Mouse (Mus musculus) MEL (cell line): ENCODE data around the gene Ddit4. TPM values are rescaled to one million over a fixed set of nuclear protein-coding genes. Genes with fewer than 3 reads are reported as not detected.

Source experiments
- DNase-seq: peaks from one replicate; pipeline ENCODE4 v3.0.0; 2011; ENCODE audit warnings: low read depth, low spot score
- H3K27ac ChIP-seq: 2 replicates; pipeline ENCODE4 v1.5.1; 2012; ENCODE audit warnings: low read depth, mild to moderate bottlenecking, control low read depth, low read length, moderate library complexity; ENCODE audit not compliant: control insufficient read depth
- H3K27me3 ChIP-seq, 2 experiments: fragments of 150-350 bp in 1 of 2; sonication (generic) in 1 of 2; 2 replicates each; pipeline ENCODE4 v1.6.1; 2012; ENCODE audit warnings: low read length in 2 of 2, mild to moderate bottlenecking in 2 of 2, improper control_type of control experiment in 1 of 2, moderate library complexity in 1 of 2; ENCODE audit not compliant: insufficient read depth in 2 of 2, control insufficient read depth in 1 of 2
- H3K36me3 ChIP-seq, 2 experiments: 2 replicates each; pipeline ENCODE4 v1.6.1; 2012 to 2014; ENCODE audit warnings: low read length in 2 of 2, improper control_type of control experiment in 1 of 2, inconsistent platforms in 1 of 2, mild to moderate bottlenecking in 1 of 2; ENCODE audit not compliant: insufficient read depth in 2 of 2, control insufficient read depth in 1 of 2
- H3K4me1 ChIP-seq, 2 experiments: fragments of 150-350 bp in 1 of 2; sonication (generic) in 1 of 2; 2 replicates each; pipeline ENCODE4 v1.6.1; 2012; ENCODE audit warnings: low read length in 2 of 2, improper control_type of control experiment in 1 of 2, mild to moderate bottlenecking in 1 of 2; ENCODE audit not compliant: insufficient read depth in 2 of 2, control insufficient read depth in 1 of 2
- H3K4me3 ChIP-seq, 2 experiments: fragments of 150-350 bp in 1 of 2; sonication (generic) in 1 of 2; 2 replicates each; pipeline ENCODE4 v1.5.1; 2012; ENCODE audit warnings: low read depth in 2 of 2, low read length in 2 of 2, mild to moderate bottlenecking in 2 of 2, moderate library complexity in 2 of 2, control low read depth in 1 of 2, improper control_type of control experiment in 1 of 2; ENCODE audit not compliant: control insufficient read depth in 1 of 2, insufficient read depth in 1 of 2
- H3K79me2 ChIP-seq: 2 replicates; pipeline ENCODE4 v1.6.1; 2012; ENCODE audit warnings: mild to moderate bottlenecking, low read length, moderate library complexity; ENCODE audit not compliant: control insufficient read depth, poor library complexity, insufficient read depth
- H3K9ac ChIP-seq: 2 replicates; pipeline ENCODE4 v1.6.1; 2012; ENCODE audit warnings: low read depth, mild to moderate bottlenecking, control low read depth, low read length, moderate library complexity; ENCODE audit not compliant: control insufficient read depth, poor library complexity, severe bottlenecking
- H3K9me3 ChIP-seq: fragments of 150-350 bp; sonication (generic); replicated peaks from 2 replicates; pipeline ENCODE4 v1.6.1; 2012; ENCODE audit warnings: mild to moderate bottlenecking, low read length, improper control_type of control experiment, moderate library complexity; ENCODE audit not compliant: insufficient read depth
- CHD2 ChIP-seq: IDR thresholded peaks from 2 replicates; pipeline ENCODE4 v1.6.1; 2011; ENCODE audit warnings: low read length, improper control_type of control experiment
- CTCF ChIP-seq, 3 experiments: IDR thresholded peaks in 2 of 3; conservative IDR thresholded peaks in 1 of 3; 2 replicates each; pipeline ENCODE4 v1.5.1; 2011 to 2012; ENCODE audit warnings: low read length in 3 of 3, low read depth in 2 of 3, mild to moderate bottlenecking in 2 of 3, improper control_type of control experiment in 1 of 3, inconsistent platforms in 1 of 3, mixed read lengths in 1 of 3, moderate library complexity in 1 of 3; ENCODE audit not compliant: control insufficient read depth in 1 of 3, insufficient read depth in 1 of 3, poor library complexity in 1 of 3, severe bottlenecking in 1 of 3
- ELF1 ChIP-seq: IDR thresholded peaks from 2 replicates; pipeline ENCODE4 v1.6.1; 2014; ENCODE audit warnings: low read depth, mild to moderate bottlenecking, inconsistent platforms, low read length, improper control_type of control experiment, moderate library complexity
- EP300 ChIP-seq, 2 experiments: IDR thresholded peaks; 2 replicates each; pipeline ENCODE4 v1.6.1; 2011; ENCODE audit warnings: improper control_type of control experiment in 2 of 2, low read length in 2 of 2, low read depth in 1 of 2, mild to moderate bottlenecking in 1 of 2
- ETS1 ChIP-seq: IDR thresholded peaks from 2 replicates; pipeline ENCODE4 v1.6.1; 2012; ENCODE audit warnings: low read depth, mild to moderate bottlenecking, inconsistent platforms, low read length, improper control_type of control experiment, moderate library complexity
- GABPA ChIP-seq: IDR thresholded peaks from 2 replicates; pipeline ENCODE4 v1.6.1; 2012; ENCODE audit warnings: low read depth, mild to moderate bottlenecking, inconsistent platforms, low read length, improper control_type of control experiment, moderate library complexity
- GATA1 ChIP-seq: IDR thresholded peaks from 2 replicates; pipeline ENCODE4 v1.6.1; 2011; ENCODE audit warnings: low read depth, low read length, improper control_type of control experiment
- HCFC1 ChIP-seq: IDR thresholded peaks from 2 replicates; pipeline ENCODE4 v1.6.1; 2012; ENCODE audit warnings: low read depth, mild to moderate bottlenecking, inconsistent platforms, low read length, improper control_type of control experiment, moderate library complexity
- MAFK ChIP-seq: IDR thresholded peaks from 2 replicates; pipeline ENCODE4 v1.6.1; 2011; ENCODE audit warnings: low read depth, mild to moderate bottlenecking, low read length, improper control_type of control experiment, borderline replicate concordance
- MAX ChIP-seq: IDR thresholded peaks from 2 replicates; pipeline ENCODE4 v1.6.1; 2011; ENCODE audit warnings: low read length, improper control_type of control experiment
- MAZ ChIP-seq: IDR thresholded peaks from 2 replicates; pipeline ENCODE4 v1.6.1; 2012; ENCODE audit warnings: low read depth, mild to moderate bottlenecking, inconsistent platforms, low read length, improper control_type of control experiment
- MYB ChIP-seq: IDR thresholded peaks from 2 replicates; pipeline ENCODE4 v1.6.1; 2011; ENCODE audit warnings: mild to moderate bottlenecking, low read depth, low read length, improper control_type of control experiment
- MYC ChIP-seq: IDR thresholded peaks from 2 replicates; pipeline ENCODE4 v1.6.1; 2011; ENCODE audit warnings: low read depth, mild to moderate bottlenecking, low read length, improper control_type of control experiment, moderate library complexity
- NELFE ChIP-seq: IDR thresholded peaks from 2 replicates; pipeline ENCODE4 v1.6.1; 2011; ENCODE audit warnings: low read depth, low read length, improper control_type of control experiment
- NRF1 ChIP-seq: IDR thresholded peaks from 2 replicates; pipeline ENCODE4 v1.6.1; 2014; ENCODE audit warnings: low read depth, mild to moderate bottlenecking, inconsistent platforms, low read length, improper control_type of control experiment, moderate library complexity; ENCODE audit not compliant: poor library complexity, insufficient read depth, severe bottlenecking
- POLR2AphosphoS2 ChIP-seq: IDR thresholded peaks from 2 replicates; pipeline ENCODE4 v1.6.1; 2011; ENCODE audit warnings: low read length, improper control_type of control experiment
- RAD21 ChIP-seq: IDR thresholded peaks from 2 replicates; pipeline ENCODE4 v1.6.1; 2011; ENCODE audit warnings: mild to moderate bottlenecking, low read depth, low read length, improper control_type of control experiment
- SIN3A ChIP-seq: IDR thresholded peaks from 2 replicates; pipeline ENCODE4 v1.6.1; 2012; ENCODE audit warnings: low read length, improper control_type of control experiment, inconsistent platforms
- TAL1 ChIP-seq: IDR thresholded peaks from 2 replicates; pipeline ENCODE4 v1.6.1; 2012; ENCODE audit warnings: mild to moderate bottlenecking, inconsistent platforms, low read length, moderate library complexity, mixed read lengths
- TBP ChIP-seq: IDR thresholded peaks from 2 replicates; pipeline ENCODE4 v1.8.0; 2011; ENCODE audit warnings: low read depth, low read length, improper control_type of control experiment
- TCF12 ChIP-seq: IDR thresholded peaks from 2 replicates; pipeline ENCODE4 v1.6.1; 2014; ENCODE audit warnings: low read depth, mild to moderate bottlenecking, inconsistent platforms, low read length, improper control_type of control experiment, moderate library complexity
- USF1 ChIP-seq: IDR thresholded peaks from 2 replicates; pipeline ENCODE4 v1.6.1; 2014; ENCODE audit warnings: low read depth, mild to moderate bottlenecking, inconsistent platforms, low read length, improper control_type of control experiment, moderate library complexity
- ZC3H11A ChIP-seq: IDR thresholded peaks from 2 replicates; pipeline ENCODE4 v1.6.1; 2012; ENCODE audit warnings: low read depth, mild to moderate bottlenecking, inconsistent platforms, low read length, improper control_type of control experiment
- ZMIZ1 ChIP-seq: IDR thresholded peaks from 2 replicates; pipeline ENCODE4 v1.6.1; 2012; ENCODE audit warnings: low read depth, mild to moderate bottlenecking, inconsistent platforms, low read length, improper control_type of control experiment, moderate library complexity
- ZNF384 ChIP-seq: IDR thresholded peaks from 2 replicates; pipeline ENCODE4 v1.6.1; 2012; ENCODE audit warnings: low read depth, mild to moderate bottlenecking, inconsistent platforms, low read length, improper control_type of control experiment
- polyA plus RNA-seq, 2 experiments: library from polyadenylated mRNA; stranded (reverse) in 1 of 2; unstranded in 1 of 2; fragments of >175 nt in 1 of 2; fragments of >200 nt in 1 of 2; gene quantifications; 2 replicates each; pipeline versions ENCODE4 v1.2.1 to v1.2.4; 2012; ENCODE audit warnings: low replicate concordance in 2 of 2, low read depth in 1 of 2; ENCODE audit not compliant: insufficient read length in 2 of 2, insufficient read depth in 1 of 2, missing spikeins in 1 of 2
- total RNA-seq: library from RNA; depleted of rRNA; stranded (reverse); fragments of 300-350 nt; gene quantifications from 2 replicates; pipeline ENCODE4 v1.2.3, GENCODE M21; 2012

The Ddit4 gene
- total and polyA plus RNA-seq, 3 experiments, result 2.6 to 11.6 TPM; not detected in 1

DNA sequence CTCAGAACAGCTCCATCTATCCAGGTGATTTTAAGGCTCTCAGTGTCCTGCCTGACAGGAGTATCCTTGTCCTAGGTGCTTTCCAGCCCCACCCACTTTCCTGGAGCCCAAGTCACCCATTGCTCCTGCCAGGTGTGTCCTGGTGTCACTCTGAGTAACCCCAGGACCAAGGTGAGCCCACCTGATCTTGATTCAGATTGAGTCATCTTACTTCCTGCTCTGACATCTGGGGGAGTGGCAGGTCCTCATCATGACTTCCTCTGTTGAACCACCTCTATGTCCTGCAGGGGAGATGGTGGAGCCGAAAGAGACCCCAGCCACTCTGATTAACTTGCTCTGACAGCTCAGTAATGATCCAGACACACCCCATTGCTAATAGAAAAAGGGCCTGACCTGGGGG lies 12.6 kb downstream of the Ddit4 start:
- Histone ChIP-seq H3K36me3 (peaks cover 0 to 10% of the 10 kb centered on the region in 2 experiments; a peak in 2 of 4 replicates), H3K9ac (no peak overlapping the region), H3K4me1 (peaks cover 3 to 17% of the 10 kb centered on the region in 2 experiments), H3K4me3 (no peak overlapping the region), H3K79me2 (no peaks in the 10 kb centered on the region), H3K9me3 (no peaks in the 10 kb centered on the region), H3K27me3 (no peaks in the 10 kb centered on the region), H3K27ac (no peak overlapping the region)
- TF ChIP-seq RAD21 (no peak), ELF1 (no peak), ZC3H11A (no peak), GATA1 (no peak), HCFC1 (no peak), TBP (no peak), SIN3A (no peak), MAFK (no peak), MYB (no peak), NELFE (no peak), POLR2AphosphoS2 (no peak), ZNF384 (no peak), MAX (no peak), NRF1 (no peak), TAL1 (no peak), GABPA (no peak), MYC (no peak)
- DNase-seq, result no peak

DNA sequence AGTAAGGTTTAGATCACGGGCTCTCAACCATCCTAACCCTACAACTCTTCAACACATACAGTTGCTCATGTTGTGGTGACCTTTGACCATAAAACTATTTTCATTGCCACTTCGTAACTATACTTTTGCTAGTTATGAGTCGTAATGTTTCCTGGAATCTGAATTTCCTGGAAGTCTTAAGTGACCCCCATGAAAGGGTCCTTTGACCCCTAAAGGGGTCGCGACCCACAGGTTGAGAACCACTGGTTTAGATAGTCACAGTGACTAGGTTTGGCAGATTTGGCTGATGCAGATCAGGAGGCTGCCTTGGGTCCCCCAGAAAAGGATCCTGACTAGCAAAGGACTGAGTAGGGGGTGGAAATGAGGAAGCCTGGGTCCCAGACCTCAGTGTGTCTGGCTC lies 13.0 kb downstream of the Ddit4 start:
- TF ChIP-seq CTCF (IDR thresholded peaks at IDR 0.05 in 2 of 3, conservative IDR thresholded peaks at IDR 0.05 in 1 of 3; ENCODE audit: control insufficient read depth in 1 of 3, insufficient read depth in 1 of 3, low read depth in 2 of 3, low read length in 3 of 3, poor library complexity in 1 of 3, severe bottlenecking in 1 of 3) (no peak), MAZ (no peak), NELFE (no peak), MYC (no peak), CHD2 (no peak), USF1 (no peak), EP300 (IDR thresholded peaks at IDR 0.05; ENCODE audit: low read depth in 1 of 2, low read length in 2 of 2) (no peak), TAL1 (no peak), ZMIZ1 (no peak), TCF12 (no peak), ETS1 (no peak)

More for the DNA sequence above, 13.0 kb downstream of the Ddit4 start:
- no peaks in the 10 kb centered on the region for H3K9me3 ChIP-seq
- H3K4me1 ChIP-seq, result peaks cover 3 to 17% of the 10 kb centered on the region in 2 experiments
- H3K79me2 ChIP-seq, result no peaks in the 10 kb centered on the region
- H3K9ac ChIP-seq, result no peak overlapping the region
- no peak for DNase-seq
- H3K27me3 ChIP-seq, result no peaks in the 10 kb centered on the region
- H3K36me3 ChIP-seq, result peaks cover 0 to 10% of the 10 kb centered on the region in 2 experiments; a peak in 2 of 4 replicates
- H3K27ac ChIP-seq, result no peak overlapping the region
- H3K4me3 ChIP-seq, result no peak overlapping the region
